Mouse (Mus musculus): ENCODE measurements around the gene Ppm1f. TPM values are rescaled to one million over a fixed set of nuclear protein-coding genes. Genes with fewer than 3 reads are reported as not detected.
A peak's percentile ranks its signal among the peaks of the same experiment; 100 is the strongest.
"Not testable (repeated sequence)": the region's sequence is repeated elsewhere in the genome, so short reads cannot be mapped to it uniquely, and the experiment has no call there.

Ppm1f gene
- polyA plus RNA-seq, 1 experiment from 2014 or later: 33.8 TPM

GRCm38 (mm10) chr16:16921021-16921435 lies 24.8 kb downstream of the Ppm1f start:
- Histone ChIP-seq H3K4me1 (no peaks in the 10 kb centered on the region), H3K4me3 (no peak overlapping the region), H3K36me3 (replicated peaks) (peaks cover 92% of the 10 kb centered on the region), H3K27me3 (replicated peaks; ENCODE audit: low read depth, poor library complexity, severe bottlenecking) (no peaks in the 10 kb centered on the region), H3K27ac (replicated peaks) (no peak overlapping the region), H3K9me3 (no peaks in the 10 kb centered on the region)
- 79% methylated on average over 3 of the region's 3 CpGs for WGBS
- no peak for DNase-seq (ENCODE audit: low spot score)

DNA sequence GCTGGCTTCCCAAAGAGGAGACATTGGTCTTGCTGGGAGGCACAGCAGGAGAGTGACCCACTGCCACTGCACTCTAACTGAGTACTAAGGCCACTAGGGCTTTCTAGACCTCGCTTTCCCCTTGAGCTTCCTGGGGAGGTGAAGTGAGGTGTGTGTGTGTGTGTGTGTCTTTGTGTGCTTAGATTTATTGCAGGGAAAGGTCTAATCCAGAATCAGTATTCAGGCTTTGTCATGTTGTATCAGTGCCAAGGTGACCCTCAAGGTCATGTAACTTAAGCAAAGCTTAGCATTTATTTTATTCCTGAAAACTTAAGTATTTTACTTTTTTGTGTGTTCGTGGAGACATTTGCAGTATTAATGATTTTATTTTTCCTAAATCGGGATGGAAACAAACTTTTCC lies 28.2 kb downstream of the Ppm1f start:
- H3K9me3 ChIP-seq: no peaks in the 10 kb centered on the region
- 93% methylated on average over 3 of the region's 3 CpGs for WGBS
- peaks cover 66% of the 10 kb centered on the region for H3K36me3 ChIP-seq (replicated peaks)
- no peaks in the 10 kb centered on the region for H3K4me1 ChIP-seq
- no peak overlapping the region for H3K27ac ChIP-seq (replicated peaks)
- no peak overlapping the region for H3K4me3 ChIP-seq
- DNase-seq (ENCODE audit: low spot score): no peak
- H3K27me3 ChIP-seq (replicated peaks; ENCODE audit: low read depth, poor library complexity, severe bottlenecking): no peaks in the 10 kb centered on the region

- no peak overlapping the region for H3K4me3 ChIP-seq
- no peak overlapping the region for H3K27ac ChIP-seq (replicated peaks)
- 60% methylated on average over 5 of the region's 5 CpGs for WGBS
- H3K4me1 ChIP-seq: no peaks in the 10 kb centered on the region
- no peaks in the 10 kb centered on the region for H3K27me3 ChIP-seq (replicated peaks; ENCODE audit: low read depth, poor library complexity, severe bottlenecking)
- no peaks in the 10 kb centered on the region for H3K9me3 ChIP-seq
- H3K36me3 ChIP-seq (replicated peaks): peaks cover 45% of the 10 kb centered on the region
- no peak for DNase-seq (ENCODE audit: low spot score)
Observed at GRCm38 (mm10) chr16:16926536-16926935, 30.3 kb downstream of the Ppm1f start.

DNA sequence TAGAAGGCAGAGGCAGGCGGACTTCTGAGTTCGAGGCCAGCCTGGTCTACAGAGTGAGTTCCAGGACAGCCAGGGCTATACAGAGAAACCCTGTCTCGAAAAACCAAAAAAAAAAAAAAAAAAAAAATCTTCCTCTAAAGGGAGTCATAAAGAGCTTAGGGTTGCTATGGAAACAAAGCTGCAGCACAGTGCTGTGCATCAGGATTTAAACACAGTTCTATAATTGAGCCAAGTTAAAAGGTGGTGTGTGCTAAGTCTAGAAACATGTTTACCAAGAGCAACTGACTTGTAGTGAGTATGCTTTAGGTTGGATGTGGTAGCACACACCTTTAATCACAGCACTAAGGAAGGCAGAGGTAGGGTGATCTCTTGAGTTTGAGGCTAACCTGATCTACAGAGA lies 32.6 kb downstream of the Ppm1f start:
- H3K4me1 ChIP-seq; DNase-seq (ENCODE audit: low spot score); H3K9me3 ChIP-seq; H3K27me3 ChIP-seq (replicated peaks; ENCODE audit: low read depth, poor library complexity, severe bottlenecking); H3K4me3 ChIP-seq; H3K27ac ChIP-seq (replicated peaks): not testable (repeated sequence)
- 85% methylated on average over 3 of the region's 3 CpGs for WGBS
- peaks cover 22% of the 10 kb centered on the region for H3K36me3 ChIP-seq (replicated peaks)

- WGBS: 92% methylated on average over 3 of the region's 3 CpGs
- Histone ChIP-seq H3K36me3 (replicated peaks) (peaks cover 12% of the 10 kb centered on the region), H3K4me3 (no peak overlapping the region), H3K27me3 (replicated peaks; ENCODE audit: low read depth, poor library complexity, severe bottlenecking) (no peaks in the 10 kb centered on the region), H3K9me3 (0 out of 2 replicates have a peak, but pooled peaks cover 4% of the 10 kb centered on the region), H3K27ac (replicated peaks) (no peak overlapping the region), H3K4me1 (no peaks in the 10 kb centered on the region)
- no peak for DNase-seq (ENCODE audit: low spot score)
Observed at GRCm38 (mm10) chr16:16930326-16930725, 34.1 kb downstream of the Ppm1f start.

DNA sequence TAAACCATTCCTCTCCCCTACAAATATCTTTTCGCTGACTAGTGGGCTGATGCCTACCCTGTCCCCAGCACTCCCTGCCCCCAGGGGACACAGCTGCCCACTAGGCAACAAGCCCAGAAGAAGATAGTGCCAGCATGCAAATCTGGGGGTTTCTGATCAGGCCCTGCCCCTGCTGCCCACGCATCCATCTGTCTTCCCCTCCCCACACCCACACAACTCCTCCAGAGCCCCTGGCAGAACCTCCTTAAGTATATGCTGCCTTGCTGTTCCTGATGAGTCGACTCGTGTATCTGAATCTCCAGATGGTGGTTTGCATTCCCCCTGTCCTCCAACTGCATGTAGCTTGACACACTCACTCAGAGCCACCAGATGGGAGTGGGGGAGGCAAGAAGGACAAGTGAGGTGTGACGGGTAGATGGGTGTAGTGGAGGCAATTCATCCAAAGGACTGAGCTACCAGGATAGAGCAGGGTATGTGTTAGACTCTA lies 34.6 kb downstream of the Ppm1f start:
- H3K4me1 ChIP-seq: no peaks in the 10 kb centered on the region
- 0 out of 2 replicates have a peak, but pooled peaks cover 4% of the 10 kb centered on the region for H3K9me3 ChIP-seq
- no peaks in the 10 kb centered on the region for H3K27me3 ChIP-seq (replicated peaks; ENCODE audit: low read depth, poor library complexity, severe bottlenecking)
- no peak for DNase-seq (ENCODE audit: low spot score)
- WGBS: 77% methylated on average over 5 of the region's 5 CpGs
- H3K4me3 ChIP-seq: no peak overlapping the region
- no peak overlapping the region for H3K27ac ChIP-seq (replicated peaks)
- peaks cover 8% of the 10 kb centered on the region; the same call in 1 of the 2 replicates for H3K36me3 ChIP-seq (replicated peaks)

DNA sequence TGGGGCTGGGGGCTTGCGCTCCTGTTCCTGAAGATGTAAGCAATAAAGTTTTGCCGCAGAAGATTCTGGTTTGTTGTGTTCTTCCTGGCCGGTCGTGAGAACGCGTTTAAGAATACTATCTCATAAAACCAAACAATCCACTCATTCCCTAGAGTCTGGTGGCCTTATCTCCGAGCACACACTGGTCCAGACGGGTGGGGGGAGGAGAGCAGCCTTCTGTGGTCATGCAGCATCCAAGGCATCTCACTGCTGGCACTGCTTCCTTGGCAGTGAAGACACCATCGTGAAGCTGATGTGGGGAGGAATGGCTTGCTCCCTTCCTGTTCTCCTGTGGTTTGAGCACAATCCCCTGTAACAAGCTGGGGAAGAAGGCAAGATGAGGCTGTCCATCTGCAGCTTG lies 43.3 kb downstream of the Ppm1f start:
- DNase-seq (ENCODE audit: low spot score): no peak
- Histone ChIP-seq H3K4me1 (no peaks in the 10 kb centered on the region), H3K27ac (replicated peaks) (no peak overlapping the region), H3K4me3 (no peak overlapping the region), H3K36me3 (replicated peaks) (no peaks in the 10 kb centered on the region), H3K9me3 (peaks cover 8% of the 10 kb centered on the region), H3K27me3 (replicated peaks; ENCODE audit: low read depth, poor library complexity, severe bottlenecking) (no peaks in the 10 kb centered on the region)
- WGBS: 94% methylated on average over 9 of the region's 9 CpGs

DNA sequence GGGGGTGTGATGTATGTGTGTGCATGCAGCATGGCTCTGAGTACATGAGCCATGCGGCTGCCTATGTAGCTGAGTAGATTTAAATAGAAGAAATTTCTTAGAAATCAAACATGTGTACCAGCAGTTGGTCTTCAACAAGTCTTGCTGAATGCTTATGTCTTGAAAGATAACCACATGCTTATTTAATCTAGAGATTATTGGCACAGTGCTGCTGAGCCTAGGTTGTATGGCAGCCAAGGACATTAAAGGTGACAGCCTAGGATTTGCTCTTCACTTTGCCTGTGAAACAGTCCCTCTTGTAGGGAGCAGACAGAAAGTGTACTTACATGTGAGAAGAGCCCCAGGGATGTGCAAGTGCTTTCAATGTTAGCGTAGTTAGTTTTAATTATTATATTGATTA lies 44.8 kb downstream of the Ppm1f start:
- Histone ChIP-seq H3K4me1 (no peaks in the 10 kb centered on the region), H3K27me3 (replicated peaks; ENCODE audit: low read depth, poor library complexity, severe bottlenecking) (no peaks in the 10 kb centered on the region), H3K27ac (replicated peaks) (no peak overlapping the region), H3K4me3 (no peak overlapping the region), H3K36me3 (replicated peaks) (no peaks in the 10 kb centered on the region), H3K9me3 (peaks cover 8% of the 10 kb centered on the region)
- WGBS: 95% methylated on average over 2 of the region's 2 CpGs
- DNase-seq (ENCODE audit: low spot score): no peak

GRCm38 (mm10) chr16:16958575-16958974 lies 62.3 kb downstream of the Ppm1f start:
- DNase-seq (ENCODE audit: low spot score): peak; percentile 43
- Histone ChIP-seq H3K36me3 (replicated peaks) (no peaks in the 10 kb centered on the region), H3K27me3 (replicated peaks; ENCODE audit: low read depth, poor library complexity, severe bottlenecking) (no peaks in the 10 kb centered on the region), H3K4me1 (no peaks in the 10 kb centered on the region), H3K4me3 (no peak overlapping the region), H3K27ac (replicated peaks) (no peak overlapping the region), H3K9me3 (no peaks in the 10 kb centered on the region)
- WGBS: 44% methylated on average over 3 of the region's 5 CpGs

- DNase-seq (ENCODE audit: low spot score): no peak
- H3K9me3 ChIP-seq: no peaks in the 10 kb centered on the region
- H3K27me3 ChIP-seq (replicated peaks; ENCODE audit: low read depth, poor library complexity, severe bottlenecking): no peaks in the 10 kb centered on the region
- no peaks in the 10 kb centered on the region for H3K4me1 ChIP-seq
- H3K36me3 ChIP-seq (replicated peaks): no peaks in the 10 kb centered on the region
- no peak overlapping the region for H3K4me3 ChIP-seq
- WGBS: 87% methylated on average over 6 of the region's 6 CpGs
- H3K27ac ChIP-seq (replicated peaks): no peak overlapping the region
Observed at GRCm38 (mm10) chr16:16959907-16960306, 63.6 kb downstream of the Ppm1f start.

- H3K4me3 ChIP-seq: no peak overlapping the region
- DNase-seq (ENCODE audit: low spot score): no peak
- H3K4me1 ChIP-seq: no peaks in the 10 kb centered on the region
- 64% methylated on average over 1 of the region's 1 CpGs for WGBS
- H3K27me3 ChIP-seq (replicated peaks; ENCODE audit: low read depth, poor library complexity, severe bottlenecking): no peaks in the 10 kb centered on the region
- no peak overlapping the region for H3K27ac ChIP-seq (replicated peaks)
- H3K36me3 ChIP-seq (replicated peaks): no peaks in the 10 kb centered on the region
- H3K9me3 ChIP-seq: no peaks in the 10 kb centered on the region
Observed at GRCm38 (mm10) chr16:16965149-16965548, 68.9 kb downstream of the Ppm1f start.

DNA sequence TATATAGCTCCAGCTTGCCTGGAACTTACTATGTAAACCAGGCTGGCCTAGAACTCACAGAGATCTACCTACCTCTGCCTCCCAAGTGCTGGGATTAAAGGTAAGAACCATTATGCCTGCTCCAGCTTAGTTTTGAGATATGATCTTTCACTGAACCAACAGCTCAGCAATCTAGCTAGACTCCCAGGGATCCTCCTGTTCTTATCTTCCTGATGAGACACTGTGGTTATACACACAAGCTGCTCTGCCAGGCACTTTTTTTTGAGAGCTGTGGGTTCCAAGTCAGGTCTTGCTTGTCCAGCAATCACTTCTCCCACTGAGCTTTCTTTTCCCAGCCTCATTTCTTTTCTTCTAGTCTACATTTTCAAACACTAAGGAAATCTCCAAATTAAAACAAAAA lies 70.0 kb downstream of the Ppm1f start:
- no peak overlapping the region for H3K4me3 ChIP-seq
- no peaks in the 10 kb centered on the region for H3K36me3 ChIP-seq (replicated peaks)

More for the DNA sequence above, 70.0 kb downstream of the Ppm1f start:
- Histone ChIP-seq H3K27me3 (replicated peaks; ENCODE audit: low read depth, poor library complexity, severe bottlenecking) (no peaks in the 10 kb centered on the region), H3K27ac (replicated peaks) (no peak overlapping the region), H3K9me3 (no peaks in the 10 kb centered on the region), H3K4me1 (no peaks in the 10 kb centered on the region)
- no peak for DNase-seq (ENCODE audit: low spot score)
